Mouse (Mus musculus): Measurements from ENCODE around the gene Gm20870. TPM values are rescaled to one million over a fixed set of nuclear protein-coding genes. Genes with fewer than 3 reads are reported as not detected.
"Not testable (repeated sequence)": the region's sequence is repeated elsewhere in the genome, so short reads cannot be mapped to it uniquely, and the experiment has no call there.

Gm20870 gene
- not detected for polyA plus RNA-seq (2017; shearing (Covaris generic))

GRCm38 (mm10) chrY:71691743-71692142 is at the start of gene Gm20870:
TSS of gene Gm20870 (plus strand) at chrY:71692043.
- not testable (repeated sequence) for ATAC-seq

Other genes starting within 250 kb of the Gm20870 start
- gene Gm20869, start 222.6 kb upstream of the Gm20870 start, polyA plus RNA-seq (2017; shearing (Covaris generic)), result not detected

Data from activated CD4-positive, CD25-positive, alpha-beta regulatory T cell, adult 4 months (primary cell).